Mouse (Mus musculus) MEL (cell line): ENCODE measurements at regions not wholly inside any gene's neighbourhood (a gene's known extent, or its start where the extent isn't known, plus 50 kb on each side); places are given as distances from the start of the nearest gene placed in this dataset.

Experiments
- CTCF ChIP-seq, 3 experiments: IDR thresholded peaks in 2 of 3; conservative IDR thresholded peaks in 1 of 3; 2 replicates each; pipeline ENCODE4 v1.5.1; 2011 to 2012; ENCODE audit warnings: low read length in 3 of 3, low read depth in 2 of 3, mild to moderate bottlenecking in 2 of 3, improper control_type of control experiment in 1 of 3, inconsistent platforms in 1 of 3, mixed read lengths in 1 of 3, moderate library complexity in 1 of 3; ENCODE audit not compliant: control insufficient read depth in 1 of 3, insufficient read depth in 1 of 3, poor library complexity in 1 of 3, severe bottlenecking in 1 of 3
- ELF1 ChIP-seq: IDR thresholded peaks from 2 replicates; pipeline ENCODE4 v1.6.1; 2014; ENCODE audit warnings: low read depth, mild to moderate bottlenecking, inconsistent platforms, low read length, improper control_type of control experiment, moderate library complexity
- EP300 ChIP-seq, 2 experiments: IDR thresholded peaks; 2 replicates each; pipeline ENCODE4 v1.6.1; 2011; ENCODE audit warnings: improper control_type of control experiment in 2 of 2, low read length in 2 of 2, low read depth in 1 of 2, mild to moderate bottlenecking in 1 of 2
- HCFC1 ChIP-seq: IDR thresholded peaks from 2 replicates; pipeline ENCODE4 v1.6.1; 2012; ENCODE audit warnings: low read depth, mild to moderate bottlenecking, inconsistent platforms, low read length, improper control_type of control experiment, moderate library complexity
- NRF1 ChIP-seq: IDR thresholded peaks from 2 replicates; pipeline ENCODE4 v1.6.1; 2014; ENCODE audit warnings: low read depth, mild to moderate bottlenecking, inconsistent platforms, low read length, improper control_type of control experiment, moderate library complexity; ENCODE audit not compliant: poor library complexity, insufficient read depth, severe bottlenecking
- POLR2A ChIP-seq, 2 experiments: IDR thresholded peaks; 2 replicates each; pipeline ENCODE4 v1.6.1; 2011 to 2012; ENCODE audit warnings: low read length in 2 of 2, mild to moderate bottlenecking in 2 of 2, control low read depth in 1 of 2, improper control_type of control experiment in 1 of 2, low read depth in 1 of 2, moderate library complexity in 1 of 2; ENCODE audit not compliant: control insufficient read depth in 1 of 2, insufficient read depth in 1 of 2, poor library complexity in 1 of 2
- ZKSCAN1 ChIP-seq: IDR thresholded peaks from 2 replicates; pipeline ENCODE4 v1.6.1; 2012; ENCODE audit warnings: low read depth, mild to moderate bottlenecking, inconsistent platforms, low read length, improper control_type of control experiment, moderate library complexity
- ZMIZ1 ChIP-seq: IDR thresholded peaks from 2 replicates; pipeline ENCODE4 v1.6.1; 2012; ENCODE audit warnings: low read depth, mild to moderate bottlenecking, inconsistent platforms, low read length, improper control_type of control experiment, moderate library complexity
- ZNF384 ChIP-seq: IDR thresholded peaks from 2 replicates; pipeline ENCODE4 v1.6.1; 2012; ENCODE audit warnings: low read depth, mild to moderate bottlenecking, inconsistent platforms, low read length, improper control_type of control experiment

GRCm38 (mm10) chr5:111543721-111544495 is 126.7 kb downstream of the Mn1 start:
- no peak for TF ChIP-seq ZMIZ1
- no peak for TF ChIP-seq NRF1
- TF ChIP-seq POLR2A (IDR thresholded peaks at IDR 0.05; ENCODE audit: control insufficient read depth in 1 of 2, insufficient read depth in 1 of 2, low read depth in 1 of 2, low read length in 2 of 2, poor library complexity in 1 of 2) = no peak
- no peak for TF ChIP-seq ZKSCAN1
- TF ChIP-seq HCFC1 = no peak
- TF ChIP-seq ELF1 = no peak
- TF ChIP-seq ZNF384 = no peak
- no peak for TF ChIP-seq CTCF (IDR thresholded peaks at IDR 0.05 in 2 of 3, conservative IDR thresholded peaks at IDR 0.05 in 1 of 3; ENCODE audit: control insufficient read depth in 1 of 3, insufficient read depth in 1 of 3, low read depth in 2 of 3, low read length in 3 of 3, poor library complexity in 1 of 3, severe bottlenecking in 1 of 3)
- TF ChIP-seq EP300 (IDR thresholded peaks at IDR 0.05; ENCODE audit: low read depth in 1 of 2, low read length in 2 of 2) = no peak
